Mouse (Mus musculus) large intestine, adult 2 months (tissue): ENCODE data around the gene Ugcg. TPM values are rescaled to one million over a fixed set of nuclear protein-coding genes. Genes with fewer than 3 reads are reported as not detected.

ENCODE experiments used
- DNase-seq: peaks from one replicate; pipeline ENCODE4 v3.0.0-alpha.2; 2012; ENCODE audit warnings: low read depth, low spot score
- WGBS: fragments of 180-500 bp; shearing (Covaris S2); methylation state at CpG from one replicate; pipeline ENCODE4 v1.1.7; 2018; 5-methylcytosine and 5-hydroxymethylcytosine counted together
- polyA plus RNA-seq: library from polyadenylated mRNA; depleted of rRNA; stranded (reverse); fragments of >200 nt; gene quantifications from 2 replicates; pipeline ENCODE4 v1.2.3, GENCODE M21; 2012

Ugcg gene
- polyA plus RNA-seq, 1 experiment = 31.0 TPM

DNA sequence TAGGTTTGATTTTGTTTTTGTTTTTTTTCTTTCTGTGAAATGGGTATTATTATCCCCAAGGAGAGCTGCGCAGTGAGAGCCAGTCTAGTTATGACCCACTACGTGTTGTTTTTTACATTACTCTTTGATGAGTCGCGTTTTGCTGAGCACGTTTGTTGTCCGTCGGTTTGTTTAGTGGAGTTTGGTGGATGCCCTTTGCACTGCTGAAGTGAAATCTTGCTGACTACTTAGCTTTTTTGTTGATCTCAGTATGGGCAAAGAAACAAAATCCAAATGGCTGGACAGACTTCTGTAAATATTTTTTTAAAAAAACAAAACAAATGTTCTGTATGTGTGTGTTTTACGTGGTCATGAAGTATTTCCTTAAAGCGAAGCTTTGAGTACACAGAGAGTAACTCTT is 33.2 kb downstream of the Ugcg start:
- WGBS = 65% methylated on average over 9 of the region's 9 CpGs
- DNase-seq = no peak

DNA sequence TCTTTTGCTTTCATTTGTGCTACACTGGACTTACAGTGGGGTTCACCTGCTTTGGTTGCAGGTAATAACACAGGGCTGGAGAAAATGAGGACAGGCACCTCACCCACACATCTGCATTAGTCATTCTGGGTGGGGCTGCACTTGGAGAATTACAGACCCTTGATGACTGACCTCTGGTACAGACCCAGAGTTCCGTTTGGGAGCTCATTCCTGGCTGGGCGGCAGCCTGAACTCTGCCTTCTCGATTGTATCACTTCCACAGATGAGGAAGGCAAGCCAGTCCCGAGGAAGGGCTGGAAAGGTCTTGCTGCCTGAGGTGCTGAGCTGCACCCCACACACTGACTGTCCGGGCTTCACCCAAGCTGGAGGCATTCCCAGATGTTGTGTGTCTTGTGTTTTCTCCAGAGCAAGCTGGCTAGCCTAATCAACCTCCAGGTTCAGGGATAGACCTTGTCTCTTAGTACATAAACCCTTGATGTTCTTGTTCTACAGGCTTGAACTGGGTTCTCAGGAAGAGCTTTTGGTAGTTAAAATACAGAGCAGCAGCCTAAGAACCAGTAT is 34.1 kb downstream of the Ugcg start:
- no peak for DNase-seq
- 32% methylated on average over 5 of the region's 5 CpGs for WGBS

DNA sequence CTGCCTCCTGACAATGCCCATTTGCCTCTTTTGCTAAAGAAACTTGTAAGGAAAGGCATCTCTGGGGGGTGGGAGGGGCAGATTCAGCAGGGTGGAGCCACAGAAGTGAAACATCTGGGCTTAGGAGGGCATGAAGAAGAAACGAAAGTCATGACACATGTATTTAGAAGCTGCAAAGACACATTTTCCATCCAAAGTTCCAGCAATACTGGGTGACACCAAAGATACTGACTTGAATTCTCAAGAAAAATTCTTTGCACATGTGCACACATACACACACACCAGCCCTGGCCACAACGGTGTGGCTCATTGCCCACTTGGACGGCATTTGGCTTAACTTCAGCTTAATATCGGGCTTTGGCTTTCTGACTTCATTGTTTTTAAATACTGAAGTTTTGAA is 35.8 kb downstream of the Ugcg start:
- DNase-seq = no peak

DNA sequence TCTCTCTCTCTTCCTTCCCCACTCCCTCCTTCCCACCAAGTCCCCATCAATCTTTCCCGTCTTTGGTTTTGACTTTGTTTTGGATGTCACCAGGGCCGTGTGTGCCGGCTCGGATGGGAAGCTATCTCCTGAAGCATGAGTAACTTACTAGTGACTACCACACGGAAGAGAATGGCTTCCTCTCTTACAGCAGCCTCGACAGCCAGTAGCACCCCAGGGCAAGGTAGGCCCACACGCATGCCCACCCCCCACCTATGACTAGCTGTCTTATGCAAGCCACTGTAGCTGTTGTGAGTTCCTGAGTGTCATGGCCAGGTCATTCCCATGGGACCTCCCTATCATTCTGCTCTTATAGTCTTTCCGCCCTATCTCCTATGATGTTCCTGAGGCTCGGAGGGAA is 38.0 kb downstream of the Ugcg start:
- 93% methylated on average over 9 of the region's 9 CpGs for WGBS
- DNase-seq = no peak

More for the DNA sequence above, 35.8 kb downstream of the Ugcg start:
- 72% methylated on average over 4 of the region's 4 CpGs for WGBS

DNA sequence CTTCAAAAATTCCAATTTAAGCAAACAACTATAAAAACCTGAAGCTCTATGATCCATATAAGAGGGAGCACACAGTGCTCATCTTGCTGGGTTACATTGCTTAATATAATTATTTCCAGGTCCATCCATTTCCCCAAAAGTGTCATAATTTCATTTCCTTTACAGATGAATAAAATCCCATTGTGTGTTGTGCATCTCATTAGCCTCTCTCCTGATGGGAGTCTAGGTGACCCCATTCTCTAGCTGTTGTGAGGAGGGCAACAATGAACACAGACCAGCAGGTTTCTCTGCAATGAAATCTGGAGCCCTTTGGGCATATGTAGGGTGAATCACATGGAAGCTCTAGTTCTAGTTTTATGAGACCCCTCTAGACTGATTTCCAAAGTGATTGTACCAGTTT is 39.9 kb downstream of the Ugcg start:
- no peak for DNase-seq

DNA sequence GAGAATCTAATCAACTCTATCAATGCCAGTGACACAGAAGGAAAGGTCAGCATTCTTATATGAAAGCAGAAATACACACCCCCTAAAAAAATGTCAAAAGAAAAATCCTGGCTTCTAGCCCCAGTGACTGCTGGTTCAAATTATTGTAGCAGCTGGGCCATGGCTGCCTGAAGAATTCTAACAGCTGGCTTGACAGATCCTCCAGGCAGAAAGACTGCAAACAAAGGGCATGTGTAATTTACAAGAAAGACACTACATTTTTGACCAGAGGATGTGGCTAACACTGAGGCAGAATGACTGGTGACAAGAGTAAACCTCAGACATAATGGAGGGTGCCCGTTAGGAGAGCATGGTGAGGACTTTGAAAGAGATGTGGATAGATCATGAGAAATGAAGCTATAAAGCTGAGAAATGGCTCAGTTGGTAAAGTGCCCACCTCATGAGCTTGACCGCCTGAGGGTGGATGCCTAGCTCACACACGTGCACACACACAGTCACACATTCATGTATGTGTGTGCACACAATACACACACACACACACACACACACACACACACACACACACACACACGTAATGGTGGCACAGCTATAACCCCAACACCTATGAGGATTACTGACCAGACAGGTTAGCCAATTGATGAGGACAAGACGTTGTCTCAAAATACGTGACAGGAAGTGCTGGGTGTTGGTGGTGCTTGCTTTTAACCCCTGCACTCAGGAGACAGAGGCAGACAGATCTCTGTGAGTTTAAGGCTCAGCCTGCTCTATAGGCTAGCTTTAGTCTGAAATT is 42.4 kb downstream of the Ugcg start:
- 78% methylated on average over 6 of the region's 6 CpGs for WGBS
- DNase-seq = no peak

DNA sequence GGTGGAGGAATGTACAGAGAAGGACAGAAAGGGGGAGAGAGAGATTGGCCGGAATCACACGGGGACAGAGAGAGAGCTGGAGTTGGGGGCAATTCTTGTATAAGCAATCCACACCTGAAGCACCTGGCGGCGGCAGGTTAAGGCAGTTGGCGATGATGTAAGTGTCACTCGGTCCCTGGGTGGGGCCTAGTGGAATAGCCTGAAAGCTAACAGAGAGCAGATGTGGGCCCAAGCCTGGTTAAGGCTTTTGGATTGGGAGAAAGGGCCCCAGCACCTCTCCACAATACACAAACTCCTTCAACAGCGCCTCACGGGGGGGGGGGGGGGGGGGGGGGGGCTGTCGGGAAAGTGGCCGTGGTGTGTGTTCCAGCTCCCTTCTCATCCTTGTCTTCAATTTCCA is 45.0 kb downstream of the Ugcg start:
- DNase-seq = no peak
- WGBS = 66% methylated on average over 9 of the region's 10 CpGs

DNA sequence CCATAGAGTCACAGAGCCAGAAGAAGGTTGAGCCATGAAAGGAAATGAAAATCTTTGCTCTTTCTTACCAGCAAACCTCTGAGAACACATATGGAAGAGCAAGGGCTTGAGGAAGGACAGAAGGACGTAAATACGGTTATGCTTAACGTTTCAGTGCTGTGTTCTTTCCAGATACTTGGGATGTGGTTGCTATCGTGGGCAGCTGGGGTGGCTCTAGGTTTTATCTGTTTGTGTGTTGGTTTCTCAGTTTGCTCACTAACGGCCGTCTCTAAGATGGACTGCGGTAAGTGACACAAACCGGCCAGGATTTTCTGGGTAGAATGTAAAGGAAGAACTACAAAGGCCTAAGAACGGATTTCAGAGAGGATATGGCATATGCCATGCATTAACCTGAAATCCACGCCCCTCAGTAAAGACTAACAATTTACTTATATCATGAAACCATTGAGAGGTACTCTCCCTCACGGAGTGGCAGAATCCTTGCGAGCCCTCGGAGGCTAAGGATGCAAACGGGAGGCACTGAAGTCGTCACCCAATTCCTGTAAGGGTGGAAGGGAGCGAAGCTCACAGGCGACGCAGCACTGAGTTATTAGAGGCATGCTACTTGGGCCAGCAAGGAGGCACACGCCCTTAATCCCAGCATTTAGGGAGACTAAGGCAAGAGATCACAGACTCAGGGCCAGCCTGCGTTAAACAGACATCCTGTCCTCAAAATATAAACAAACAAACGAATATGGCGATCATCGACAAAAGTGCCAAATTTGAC is 45.6 kb downstream of the Ugcg start:
- no peak for DNase-seq
- WGBS = 86% methylated on average over 23 of the region's 23 CpGs

DNA sequence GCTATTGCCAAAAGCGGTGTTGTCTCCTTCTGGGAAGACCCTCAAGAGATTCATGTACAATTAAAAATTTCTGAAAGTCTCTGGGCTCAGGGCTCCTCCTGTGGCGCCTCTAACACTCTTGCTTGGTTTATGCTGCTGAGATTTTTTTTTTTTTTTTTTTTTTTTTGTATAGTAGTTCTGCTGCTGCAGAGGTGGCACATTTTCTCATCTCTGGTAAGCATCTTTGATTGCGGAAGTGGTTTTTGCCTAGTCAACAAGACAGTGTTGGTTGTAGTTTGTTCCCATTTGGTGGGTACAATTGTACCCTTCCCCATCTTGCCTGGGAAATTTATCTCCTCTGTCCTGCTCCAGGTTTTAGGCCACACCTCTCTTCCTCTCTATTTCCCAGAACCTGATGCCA is 47.3 kb downstream of the Ugcg start:
- no peak for DNase-seq
- WGBS = 89% methylated on average over 3 of the region's 3 CpGs

DNA sequence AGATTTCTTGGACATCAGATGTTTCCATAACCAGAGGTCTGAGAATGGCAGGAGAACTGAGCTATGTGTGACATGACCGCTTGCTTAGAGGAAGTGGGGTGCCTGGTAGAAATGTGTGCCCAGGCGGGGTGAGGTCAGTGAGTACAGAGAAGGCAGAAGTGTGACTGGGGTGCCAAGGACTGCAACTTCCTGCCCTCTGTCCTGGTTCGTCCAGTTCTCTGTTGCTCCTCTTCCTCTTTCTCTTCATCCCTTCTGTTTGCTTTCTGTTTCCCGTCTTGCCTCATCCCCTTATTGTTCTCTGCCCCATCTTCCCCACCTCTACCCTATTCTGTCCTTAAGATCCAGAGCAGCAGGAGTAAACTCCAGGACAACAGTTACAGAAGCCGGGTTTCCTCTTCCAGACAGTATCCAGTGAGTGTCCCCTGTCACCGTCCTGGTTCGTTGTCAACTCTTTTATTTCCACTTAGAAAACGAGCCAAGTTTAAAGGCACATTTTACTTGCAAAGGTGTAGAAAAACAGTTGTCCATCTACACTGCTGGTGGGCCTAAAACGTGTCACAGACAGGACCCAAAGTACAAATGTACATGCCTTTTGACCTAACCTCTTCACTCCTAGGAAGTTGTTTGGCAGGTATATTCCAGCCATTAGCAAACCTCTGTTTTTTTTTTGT is 49.7 kb downstream of the Ugcg start:
- DNase-seq = no peak

DNA sequence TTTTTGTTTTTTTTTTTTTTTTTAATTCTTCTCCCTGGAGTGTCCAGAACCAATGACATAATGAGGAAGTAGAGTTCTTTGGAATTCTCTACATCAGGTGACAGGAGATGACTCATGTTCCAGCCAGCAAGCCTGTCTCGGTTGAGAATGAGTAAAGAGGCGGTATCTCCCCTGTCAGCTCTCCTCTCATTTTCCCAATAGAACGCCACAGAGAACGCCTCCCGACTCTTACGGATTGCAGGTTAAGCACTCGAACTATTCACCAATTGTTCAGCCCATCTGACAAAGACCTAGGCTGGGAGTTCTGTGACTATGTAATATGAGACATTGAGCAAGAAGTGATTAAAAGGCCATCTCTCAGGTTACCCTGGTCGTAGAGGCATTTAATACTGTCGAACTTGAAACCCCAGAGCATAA is 50.3 kb downstream of the Ugcg start:
- WGBS = 20% methylated on average over 9 of the region's 9 CpGs
- no peak for DNase-seq

More for the DNA sequence above, 49.7 kb downstream of the Ugcg start:
- WGBS = 22% methylated on average over 9 of the region's 9 CpGs

DNA sequence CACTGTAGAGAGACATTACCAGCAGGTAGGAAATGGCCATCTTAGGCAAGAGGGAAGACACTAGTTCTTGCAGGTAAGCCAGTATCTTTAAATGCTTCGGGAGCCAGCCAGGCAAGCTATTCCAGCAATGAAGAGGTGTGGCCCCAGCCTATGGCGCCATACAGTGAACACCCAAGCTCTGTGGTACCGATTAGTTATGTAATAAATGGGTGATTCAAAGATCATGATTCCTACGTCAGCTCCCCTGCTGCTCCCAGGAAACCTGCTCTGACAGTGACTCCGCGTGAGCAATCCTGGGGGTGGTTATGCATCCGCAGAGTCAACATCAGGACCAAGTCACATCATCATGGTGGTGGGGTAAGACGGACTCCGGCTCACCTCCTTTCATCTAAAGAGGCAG is 51.1 kb downstream of the Ugcg start:
- WGBS = 64% methylated on average over 9 of the region's 9 CpGs
- no peak for DNase-seq

DNA sequence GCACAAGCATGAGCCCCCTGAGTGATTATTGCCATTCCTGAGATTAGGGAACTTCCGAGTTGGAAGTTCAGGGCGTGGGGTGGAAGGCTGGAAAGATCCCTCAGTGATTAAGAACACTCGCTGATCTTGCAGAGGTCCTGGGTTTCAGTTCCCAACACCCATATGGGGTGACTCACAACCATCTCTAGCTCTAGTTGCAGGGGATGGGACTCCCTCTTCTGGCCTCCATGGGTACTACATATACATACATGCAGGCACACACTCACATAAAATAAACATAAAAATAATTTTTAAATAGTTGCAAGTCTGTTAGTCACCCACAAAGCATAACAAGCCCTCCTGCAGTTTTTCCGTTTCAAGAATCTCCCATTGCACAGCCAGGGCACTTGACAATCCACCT is 52.0 kb downstream of the Ugcg start:
- 87% methylated on average over 4 of the region's 4 CpGs for WGBS
- DNase-seq = no peak

DNA sequence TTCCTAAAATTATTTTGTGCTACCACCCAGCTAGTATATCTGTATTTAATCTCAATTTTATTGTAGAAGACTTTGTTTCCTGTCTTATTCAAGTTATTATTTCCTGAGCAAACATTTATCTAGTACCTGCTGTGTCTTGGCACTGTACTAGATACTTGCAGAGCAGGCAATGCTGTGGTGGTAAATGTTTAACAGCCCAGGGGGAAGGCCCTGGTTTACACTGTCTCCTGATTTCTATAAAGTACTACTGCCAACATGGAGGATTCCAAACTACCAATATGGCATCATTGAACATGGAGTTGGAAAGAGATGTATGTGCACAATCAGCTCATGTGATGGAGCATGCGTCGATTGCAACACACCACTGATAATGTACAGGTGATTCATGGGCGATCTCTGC is 53.2 kb downstream of the Ugcg start:
- WGBS = 47% methylated on average over 3 of the region's 3 CpGs
- DNase-seq = no peak

DNA sequence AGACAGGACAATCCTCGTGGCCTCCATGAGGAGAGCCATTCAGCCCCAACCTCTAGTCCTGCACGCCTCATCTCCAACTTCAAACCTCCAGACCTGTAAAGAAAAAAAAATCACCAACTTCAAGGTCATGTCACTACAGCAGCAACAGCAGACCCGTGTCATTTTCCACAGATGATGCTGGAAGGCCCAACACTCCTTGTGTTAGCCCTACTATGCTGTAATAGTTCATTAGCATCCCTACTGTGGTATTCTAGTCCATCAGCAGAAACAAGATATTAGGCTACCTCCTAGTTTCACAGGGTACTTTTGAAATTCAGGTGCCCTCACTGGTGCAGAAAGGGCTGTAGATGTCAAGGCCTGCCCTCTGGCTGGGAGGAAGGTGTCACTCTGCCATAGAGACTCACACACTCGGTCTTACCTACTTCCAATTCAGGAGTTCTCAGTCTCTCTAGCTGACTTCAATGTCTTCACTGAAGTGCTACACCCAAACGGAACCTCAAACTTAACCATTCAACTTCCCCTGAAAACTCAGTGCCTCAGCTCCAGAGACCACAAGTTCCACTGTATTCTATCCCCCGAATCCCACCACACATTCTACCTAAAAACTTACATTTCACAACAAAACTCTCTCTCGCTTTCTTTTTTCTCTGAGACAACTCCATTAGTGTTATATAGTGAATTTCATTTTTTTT is 54.9 kb downstream of the Ugcg start:
- no peak for DNase-seq
- 72% methylated on average over 7 of the region's 7 CpGs for WGBS

DNA sequence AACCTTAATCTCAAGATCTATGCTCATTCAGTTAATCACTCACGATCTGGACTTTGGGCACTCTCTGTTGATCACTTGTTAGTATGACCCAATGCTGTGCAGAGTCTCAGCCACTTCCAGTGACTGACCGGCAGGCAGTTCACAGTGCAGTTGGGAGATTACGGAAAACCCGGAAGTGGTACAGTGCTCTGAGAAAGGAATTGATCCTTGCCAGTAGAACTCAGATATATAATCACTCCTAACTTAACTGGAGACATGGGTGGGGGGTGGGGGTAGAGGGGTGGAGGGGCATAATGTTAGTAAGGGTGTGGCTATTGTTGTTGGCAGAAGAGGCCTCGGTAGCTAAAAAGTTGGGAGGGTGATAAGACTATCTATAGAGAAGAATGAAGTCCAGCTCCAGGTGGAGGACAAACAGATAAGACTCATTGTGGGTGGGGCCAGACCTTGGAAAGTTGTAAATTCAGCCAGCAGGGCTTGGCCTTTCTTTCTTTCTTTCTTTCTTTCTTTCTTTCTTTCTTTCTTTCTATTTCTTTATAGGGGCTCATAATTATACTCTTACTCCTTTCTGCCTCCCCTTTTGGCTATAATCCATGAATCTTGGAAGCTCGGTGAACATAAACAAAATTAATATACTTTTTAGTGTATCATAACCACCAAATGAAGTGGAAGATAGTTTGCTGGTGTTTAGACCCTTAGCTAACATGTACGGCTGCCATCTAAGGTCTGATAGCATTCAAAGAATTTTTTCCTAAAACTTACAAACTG is 55.9 kb downstream of the Ugcg start:
- DNase-seq = peak; percentile 78
- WGBS = 38% methylated on average over 7 of the region's 7 CpGs

DNA sequence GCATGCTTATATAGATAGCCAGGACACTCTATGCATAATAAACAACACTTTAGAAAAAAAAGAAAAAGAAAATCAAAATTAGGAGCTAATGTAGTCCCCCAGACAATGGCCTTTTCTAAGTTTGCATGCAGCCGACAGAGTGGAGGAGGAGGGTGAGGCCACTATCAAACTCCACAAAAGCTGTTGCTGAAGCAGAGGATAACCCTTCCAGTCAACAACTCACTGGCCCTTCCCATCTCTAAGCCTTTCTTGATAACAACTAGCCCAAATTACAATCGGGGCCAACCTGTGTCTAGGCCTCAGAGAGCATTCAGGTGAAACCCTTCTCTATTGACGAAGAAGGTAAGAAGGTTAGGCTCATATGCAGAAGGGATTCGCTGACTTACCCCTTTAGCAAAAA is 56.7 kb downstream of the Ugcg start:
- 73% methylated on average over 4 of the region's 4 CpGs for WGBS
- no peak for DNase-seq

DNA sequence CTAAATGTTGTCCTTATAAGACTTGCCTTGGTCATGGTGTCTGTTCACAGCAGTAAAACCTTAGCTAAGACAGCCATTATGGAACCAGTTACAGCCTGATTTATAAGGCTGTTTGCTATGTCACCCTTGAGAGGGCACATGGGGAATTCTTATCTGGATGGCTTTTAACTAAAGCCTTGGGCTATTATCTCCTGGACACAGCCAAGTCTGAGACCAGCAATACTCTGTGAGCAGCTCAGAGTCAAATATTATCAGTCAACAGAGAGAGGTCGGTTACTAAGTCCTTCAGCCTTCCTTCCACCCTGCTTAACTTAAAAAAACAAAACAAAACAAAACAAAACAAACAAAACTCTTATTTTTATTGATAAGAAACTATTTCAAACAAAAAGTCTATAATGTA is 58.5 kb downstream of the Ugcg start:
- DNase-seq = no peak

DNA sequence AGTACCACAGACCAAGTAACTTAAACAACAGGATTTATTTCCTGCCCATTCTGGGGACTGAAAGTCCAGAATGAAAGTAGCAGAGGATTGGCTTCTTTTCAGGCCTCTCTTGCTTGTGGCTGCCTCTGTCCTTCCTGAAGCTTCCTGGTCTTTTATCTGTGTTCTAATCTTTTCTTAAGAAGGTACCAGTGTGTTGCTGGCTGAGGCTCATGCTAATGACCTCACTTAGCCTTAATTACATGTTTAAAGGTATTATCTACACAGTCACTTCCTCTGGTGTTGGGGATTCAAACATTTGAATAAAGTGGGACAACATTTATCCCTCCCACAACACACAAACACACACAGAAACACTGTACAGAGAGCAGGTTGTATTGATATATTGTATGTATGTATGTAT is 59.0 kb downstream of the Ugcg start:
- no peak for DNase-seq

More for the DNA sequence above, 58.5 kb downstream of the Ugcg start:
- WGBS = 36% methylated on average over 1 of the region's 1 CpGs
